Mouse (Mus musculus): ENCODE measurements around the gene Gse1. TPM values are rescaled to one million over a fixed set of nuclear protein-coding genes. Genes with fewer than 3 reads are reported as not detected.

The Gse1 gene
- total RNA-seq, 1 experiment = 21.4 TPM

GRCm38 (mm10) chr8:120497503-120497946 lies 269.3 kb downstream of the Gse1 start:
- in situ Hi-C loops (cut with MboI; ENCODE audit: low sequenced_read_pairs in 2 of 2, unreplicated experiment in 2 of 2) = no loop called here
- Histone ChIP-seq H3K4me3 (ENCODE audit: insufficient read depth in 1 of 2, low read depth in 1 of 2, low read length in 2 of 2, poor library complexity in 1 of 2, severe bottlenecking in 1 of 2) (no peak overlapping the region), H3K27ac (ENCODE audit: insufficient read depth, low read depth, low read length, poor library complexity, severe bottlenecking) (no peak overlapping the region), H3K9me3 (ENCODE audit: control insufficient read depth, insufficient read depth, low read depth, low read length) (no peaks in the 10 kb centered on the region), H3K4me1 (ENCODE audit: control insufficient read depth in 2 of 2, insufficient read depth in 2 of 2, low read length in 2 of 2, poor library complexity in 1 of 2) (peaks cover 2 to 41% of the 10 kb centered on the region in 2 experiments; a peak in 1 of 4 replicates), H3K36me3 (ENCODE audit: control insufficient read depth, insufficient read depth, low read length, poor library complexity, severe bottlenecking) (no peaks in the 10 kb centered on the region), H3K9ac (ENCODE audit: insufficient read depth, low read depth, low read length, poor library complexity, severe bottlenecking) (no peak overlapping the region)
- no peak for DNase-seq (ENCODE audit: low read depth, low spot score)
- TF ChIP-seq ZC3H11A (IDR thresholded peaks at IDR 0.05; ENCODE audit: borderline replicate concordance, low read depth, low read length) (no peak), ZNF384 (IDR thresholded peaks at IDR 0.05; ENCODE audit: low read depth, low read length) (no peak), MAFK (IDR thresholded peaks at IDR 0.05; ENCODE audit: insufficient read depth, low read depth, low read length) (no peak), HCFC1 (IDR thresholded peaks at IDR 0.05; ENCODE audit: borderline replicate concordance, insufficient read depth, low read length) (no peak), CHD2 (IDR thresholded peaks at IDR 0.05; ENCODE audit: low read depth, low read length) (no peak)

GRCm38 (mm10) chr8:120498349-120498831 lies 270.1 kb downstream of the Gse1 start:
- H3K27ac ChIP-seq (ENCODE audit: insufficient read depth, low read depth, low read length, poor library complexity, severe bottlenecking) = no peak overlapping the region
- peaks cover 2 to 40% of the 10 kb centered on the region in 2 experiments; a peak in 1 of 4 replicates for H3K4me1 ChIP-seq (ENCODE audit: control insufficient read depth in 2 of 2, insufficient read depth in 2 of 2, low read length in 2 of 2, poor library complexity in 1 of 2)
- no peak overlapping the region for H3K9ac ChIP-seq (ENCODE audit: insufficient read depth, low read depth, low read length, poor library complexity, severe bottlenecking)
- no peaks in the 10 kb centered on the region for H3K9me3 ChIP-seq (ENCODE audit: control insufficient read depth, insufficient read depth, low read depth, low read length)
- in situ Hi-C loops (cut with MboI; ENCODE audit: low sequenced_read_pairs in 2 of 2, unreplicated experiment in 2 of 2) = no loop called here
- TF ChIP-seq MAFK (IDR thresholded peaks at IDR 0.05; ENCODE audit: insufficient read depth, low read depth, low read length) (no peak), HCFC1 (IDR thresholded peaks at IDR 0.05; ENCODE audit: borderline replicate concordance, insufficient read depth, low read length) (no peak), ZC3H11A (IDR thresholded peaks at IDR 0.05; ENCODE audit: borderline replicate concordance, low read depth, low read length) (no peak), CHD2 (IDR thresholded peaks at IDR 0.05; ENCODE audit: low read depth, low read length) (no peak), ZNF384 (IDR thresholded peaks at IDR 0.05; ENCODE audit: low read depth, low read length) (no peak)
- H3K36me3 ChIP-seq (ENCODE audit: control insufficient read depth, insufficient read depth, low read length, poor library complexity, severe bottlenecking) = no peaks in the 10 kb centered on the region
- H3K4me3 ChIP-seq (ENCODE audit: insufficient read depth in 1 of 2, low read depth in 1 of 2, low read length in 2 of 2, poor library complexity in 1 of 2, severe bottlenecking in 1 of 2) = no peak overlapping the region
- DNase-seq (ENCODE audit: low read depth, low spot score) = no peak

GRCm38 (mm10) chr8:120498926-120499605 lies 270.8 kb downstream of the Gse1 start:
- Histone ChIP-seq H3K9me3 (ENCODE audit: control insufficient read depth, insufficient read depth, low read depth, low read length) (no peaks in the 10 kb centered on the region), H3K27ac (ENCODE audit: insufficient read depth, low read depth, low read length, poor library complexity, severe bottlenecking) (no peak overlapping the region), H3K4me3 (ENCODE audit: insufficient read depth in 1 of 2, low read depth in 1 of 2, low read length in 2 of 2, poor library complexity in 1 of 2, severe bottlenecking in 1 of 2) (no peak overlapping the region), H3K9ac (ENCODE audit: insufficient read depth, low read depth, low read length, poor library complexity, severe bottlenecking) (no peak overlapping the region), H3K4me1 (ENCODE audit: control insufficient read depth in 2 of 2, insufficient read depth in 2 of 2, low read length in 2 of 2, poor library complexity in 1 of 2) (peaks cover 2 to 36% of the 10 kb centered on the region in 2 experiments; a peak in 1 of 4 replicates), H3K36me3 (ENCODE audit: control insufficient read depth, insufficient read depth, low read length, poor library complexity, severe bottlenecking) (no peaks in the 10 kb centered on the region)
- no peak for DNase-seq (ENCODE audit: low read depth, low spot score)
- in situ Hi-C loops (cut with MboI; ENCODE audit: low sequenced_read_pairs in 2 of 2, unreplicated experiment in 2 of 2) = no loop called here
- TF ChIP-seq MAFK (IDR thresholded peaks at IDR 0.05; ENCODE audit: insufficient read depth, low read depth, low read length) = no peak
- TF ChIP-seq ZNF384 (IDR thresholded peaks at IDR 0.05; ENCODE audit: low read depth, low read length) = no peak
- no peak for TF ChIP-seq ZC3H11A (IDR thresholded peaks at IDR 0.05; ENCODE audit: borderline replicate concordance, low read depth, low read length)
- no peak for TF ChIP-seq CHD2 (IDR thresholded peaks at IDR 0.05; ENCODE audit: low read depth, low read length)
- no peak for TF ChIP-seq HCFC1 (IDR thresholded peaks at IDR 0.05; ENCODE audit: borderline replicate concordance, insufficient read depth, low read length)

GRCm38 (mm10) chr8:120500701-120501261 lies 272.5 kb downstream of the Gse1 start:
- no peak overlapping the region for H3K4me3 ChIP-seq (ENCODE audit: insufficient read depth in 1 of 2, low read depth in 1 of 2, low read length in 2 of 2, poor library complexity in 1 of 2, severe bottlenecking in 1 of 2)
- no peak overlapping the region for H3K27ac ChIP-seq (ENCODE audit: insufficient read depth, low read depth, low read length, poor library complexity, severe bottlenecking)
- in situ Hi-C loops (cut with MboI; ENCODE audit: low sequenced_read_pairs in 2 of 2, unreplicated experiment in 2 of 2) = no loop called here
- no peaks in the 10 kb centered on the region for H3K9me3 ChIP-seq (ENCODE audit: control insufficient read depth, insufficient read depth, low read depth, low read length)
- TF ChIP-seq ZNF384 (IDR thresholded peaks at IDR 0.05; ENCODE audit: low read depth, low read length) = no peak
- no peak for TF ChIP-seq ZC3H11A (IDR thresholded peaks at IDR 0.05; ENCODE audit: borderline replicate concordance, low read depth, low read length)
- TF ChIP-seq HCFC1 (IDR thresholded peaks at IDR 0.05; ENCODE audit: borderline replicate concordance, insufficient read depth, low read length) = no peak
- peaks cover 2 to 36% of the 10 kb centered on the region in 2 experiments; a peak in 2 of 4 replicates for H3K4me1 ChIP-seq (ENCODE audit: control insufficient read depth in 2 of 2, insufficient read depth in 2 of 2, low read length in 2 of 2, poor library complexity in 1 of 2)
- H3K9ac ChIP-seq (ENCODE audit: insufficient read depth, low read depth, low read length, poor library complexity, severe bottlenecking) = no peak overlapping the region
- DNase-seq (ENCODE audit: low read depth, low spot score) = no peak
- H3K36me3 ChIP-seq (ENCODE audit: control insufficient read depth, insufficient read depth, low read length, poor library complexity, severe bottlenecking) = no peaks in the 10 kb centered on the region
